Mouse (Mus musculus) kidney, adult 9 months (tissue): Measurements from ENCODE around the gene Ascl4.

Experiments
- DNase-seq: peaks from one replicate; pipeline ENCODE4 v3.0.0; 2022

Gene Ascl4

GRCm38 (mm10) chr10:85969894-85970620 is 42.6 kb downstream of the Ascl4 start:
- peak; percentile 93 for DNase-seq

- no peak for DNase-seq
These were observed 44.3 kb downstream of the Ascl4 start for GRCm38 (mm10) chr10:85971826-85972225.

- no peak for DNase-seq
These were observed 45.4 kb downstream of the Ascl4 start for GRCm38 (mm10) chr10:85972915-85973314.

- no peak for DNase-seq
These were observed 62.1 kb downstream of the Ascl4 start for GRCm38 (mm10) chr10:85989412-85990115.

GRCm38 (mm10) chr10:85992412-85992811 is 64.9 kb downstream of the Ascl4 start:
- DNase-seq: no peak

- DNase-seq: no peak
These were observed 66.4 kb downstream of the Ascl4 start for GRCm38 (mm10) chr10:85993836-85994235.

GRCm38 (mm10) chr10:85994543-85995104 is 67.1 kb downstream of the Ascl4 start:
- DNase-seq: no peak
